Mouse (Mus musculus) limb, embryonic 14.5 days (tissue): ENCODE measurements around the gene Bche. TPM values are rescaled to one million over a fixed set of nuclear protein-coding genes. Genes with fewer than 3 reads are reported as not detected.
A peak's percentile ranks its signal among the peaks of the same experiment; 100 is the strongest.

Experiments used
- ATAC-seq: fragments of 200-750 bp; cut with Nextera tagmentation; 2 replicates; pipeline ENCODE4 v1.8.0; 2017; ENCODE audit warnings: low read depth, moderate number of reproducible peaks, moderate TSS enrichment; ENCODE audit not compliant: low FRiP score
- DNase-seq: peaks from one replicate; pipeline ENCODE4 v3.0.0-alpha.2; 2015; ENCODE audit warnings: low spot score
- H3K27ac ChIP-seq: fragments of 300-500 bp; sonication (generic); replicated peaks from 2 replicates; pipeline ENCODE4 v1.5.1; 2014; ENCODE audit warnings: low read depth, mild to moderate bottlenecking, low read length, moderate library complexity, mixed read lengths
- H3K27me3 ChIP-seq: fragments of 300-500 bp; sonication (generic); 2 replicates; pipeline ENCODE4 v1.6.1; 2014; ENCODE audit warnings: low read length, mixed read lengths; ENCODE audit not compliant: control insufficient read depth, insufficient read depth
- H3K36me3 ChIP-seq: fragments of 300-500 bp; sonication (generic); 2 replicates; pipeline ENCODE4 v1.6.1; 2014; ENCODE audit warnings: mild to moderate bottlenecking, low read length, moderate library complexity, mixed read lengths; ENCODE audit not compliant: control insufficient read depth, insufficient read depth
- H3K4me1 ChIP-seq: fragments of 300-500 bp; sonication (generic); 2 replicates; pipeline ENCODE4 v1.6.1; 2014; ENCODE audit warnings: antibody characterized with exemption, low read length, mixed read lengths; ENCODE audit not compliant: control insufficient read depth, insufficient read depth
- H3K4me2 ChIP-seq: fragments of 300-500 bp; sonication (generic); replicated peaks from 2 replicates; pipeline ENCODE4 v1.6.1; 2014; ENCODE audit warnings: low read depth, mild to moderate bottlenecking, low read length, moderate library complexity; ENCODE audit not compliant: severe bottlenecking
- H3K4me3 ChIP-seq: fragments of 300-500 bp; sonication (generic); replicated peaks from 2 replicates; pipeline ENCODE4 v1.5.1; 2014; ENCODE audit warnings: low read length
- H3K9ac ChIP-seq: fragments of 300-500 bp; sonication (generic); 2 replicates; pipeline ENCODE4 v1.6.1; 2014; ENCODE audit warnings: mild to moderate bottlenecking, low read depth, low read length, moderate library complexity; ENCODE audit not compliant: severe bottlenecking
- H3K9me3 ChIP-seq: fragments of 300-500 bp; sonication (generic); 2 replicates; pipeline ENCODE4 v1.6.1; 2016; ENCODE audit warnings: low read length; ENCODE audit not compliant: control insufficient read depth
- POLR2A ChIP-seq: fragments of 200-500 bp; IDR thresholded peaks from 2 replicates; pipeline ENCODE4 v1.8.0; 2012; ENCODE audit warnings: inconsistent platforms, mild to moderate bottlenecking, moderate library complexity, borderline replicate concordance; ENCODE audit not compliant: insufficient read depth, insufficient read length; ENCODE audit errors: extremely low read depth
- WGBS: fragments of 180-500 bp; shearing (Covaris S2); extraction: QIAGEN DNeasy Blood & Tissue Kit; methylation state at CpG from one replicate; pipeline ENCODE4 v1.1.7; 2014; 5-methylcytosine and 5-hydroxymethylcytosine counted together
- polyA plus RNA-seq, 2 experiments: library from polyadenylated mRNA; depleted of rRNA in 1 of 2; stranded (reverse) in 1 of 2; unstranded in 1 of 2; fragments of >200 nt; fragmentation: Nextera tagmentation in 1 of 2; extraction: Ambion mirVana in 1 of 2; gene quantifications; 2 replicates each; pipeline versions ENCODE4 v1.2.1 to v1.2.3; 2012 to 2014

The Bche gene
- polyA plus RNA-seq, 2 experiments = 1.5 to 4.0 TPM

GRCm38 (mm10) chr3:73717610-73718284 lies 9.5 kb upstream of the Bche start:
- H3K27ac ChIP-seq = no peak overlapping the region

GRCm38 (mm10) chr3:73709871-73710270 lies 1.7 kb upstream of the Bche start:
- no peak for ATAC-seq
- Histone ChIP-seq H3K36me3 (no peaks in the 10 kb centered on the region), H3K27me3 (no peaks in the 10 kb centered on the region), H3K9me3 (no peaks in the 10 kb centered on the region), H3K4me1 (no peaks in the 10 kb centered on the region), H3K4me2 (no peak overlapping the region), H3K4me3 (no peak overlapping the region), H3K27ac (no peak overlapping the region), H3K9ac (no peak overlapping the region)
- DNase-seq = no peak
- 71% methylated on average over 8 of the region's 8 CpGs for WGBS
- TF ChIP-seq POLR2A = no peak

More at GRCm38 (mm10) chr3:73717610-73718284, 9.5 kb upstream of the Bche start:
- no peaks in the 10 kb centered on the region for H3K27me3 ChIP-seq
- ATAC-seq = no peak
- no peak overlapping the region for H3K4me3 ChIP-seq
- H3K36me3 ChIP-seq = no peaks in the 10 kb centered on the region
- TF ChIP-seq POLR2A = no peak
- no peak for DNase-seq
- H3K9me3 ChIP-seq = no peaks in the 10 kb centered on the region
- WGBS = 85% methylated on average over 1 of the region's 1 CpGs
- H3K4me1 ChIP-seq = no peaks in the 10 kb centered on the region
- no peak overlapping the region for H3K4me2 ChIP-seq
- H3K9ac ChIP-seq = no peak overlapping the region

- no peak for TF ChIP-seq POLR2A
- WGBS = 20% methylated on average over 20 of the region's 20 CpGs
- H3K9ac ChIP-seq = peak overlapping the region; percentile 60
- DNase-seq = peak; percentile 87
- no peaks in the 10 kb centered on the region for H3K36me3 ChIP-seq
- no peaks in the 10 kb centered on the region for H3K4me1 ChIP-seq
- peak overlapping the region; percentile 58 for H3K4me2 ChIP-seq
- H3K27me3 ChIP-seq = no peaks in the 10 kb centered on the region
- H3K27ac ChIP-seq = no peak overlapping the region
- no peaks in the 10 kb centered on the region for H3K9me3 ChIP-seq
- ATAC-seq = peak; percentile 88
- peak overlapping the region; percentile 43 for H3K4me3 ChIP-seq
These were observed 480 bp downstream of the Bche start for GRCm38 (mm10) chr3:73707461-73708409.

GRCm38 (mm10) chr3:73706544-73706943 lies 1.7 kb downstream of the Bche start:
- H3K4me3 ChIP-seq = no peak overlapping the region
- 50% methylated on average over 1 of the region's 1 CpGs for WGBS
- no peak for ATAC-seq

GRCm38 (mm10) chr3:73698889-73699288 lies 9.3 kb downstream of the Bche start:
- Histone ChIP-seq H3K36me3 (no peaks in the 10 kb centered on the region), H3K9me3 (no peaks in the 10 kb centered on the region), H3K27me3 (no peaks in the 10 kb centered on the region), H3K27ac (no peak overlapping the region), H3K4me3 (no peak overlapping the region), H3K4me2 (no peak overlapping the region), H3K4me1 (no peaks in the 10 kb centered on the region), H3K9ac (no peak overlapping the region)
- ATAC-seq = no peak
- TF ChIP-seq POLR2A = no peak
- 67% methylated on average over 1 of the region's 1 CpGs for WGBS
- DNase-seq = no peak

More at GRCm38 (mm10) chr3:73706544-73706943, 1.7 kb downstream of the Bche start:
- no peak for DNase-seq
- no peaks in the 10 kb centered on the region for H3K36me3 ChIP-seq
- no peaks in the 10 kb centered on the region for H3K4me1 ChIP-seq
- H3K4me2 ChIP-seq = no peak overlapping the region
- TF ChIP-seq POLR2A = no peak
- no peaks in the 10 kb centered on the region for H3K27me3 ChIP-seq
- no peaks in the 10 kb centered on the region for H3K9me3 ChIP-seq
- H3K9ac ChIP-seq = no peak overlapping the region
- no peak overlapping the region for H3K27ac ChIP-seq
